Mouse (Mus musculus) kidney, postnatal 4 days (tissue): ENCODE measurements around the gene Nr3c2.

ENCODE experiments used
- DNase-seq, 2 experiments: peaks; one replicate each; pipeline ENCODE4 v3.0.0; 2021; ENCODE audit warnings: mixed read lengths in 2 of 2

Nr3c2 gene

DNA sequence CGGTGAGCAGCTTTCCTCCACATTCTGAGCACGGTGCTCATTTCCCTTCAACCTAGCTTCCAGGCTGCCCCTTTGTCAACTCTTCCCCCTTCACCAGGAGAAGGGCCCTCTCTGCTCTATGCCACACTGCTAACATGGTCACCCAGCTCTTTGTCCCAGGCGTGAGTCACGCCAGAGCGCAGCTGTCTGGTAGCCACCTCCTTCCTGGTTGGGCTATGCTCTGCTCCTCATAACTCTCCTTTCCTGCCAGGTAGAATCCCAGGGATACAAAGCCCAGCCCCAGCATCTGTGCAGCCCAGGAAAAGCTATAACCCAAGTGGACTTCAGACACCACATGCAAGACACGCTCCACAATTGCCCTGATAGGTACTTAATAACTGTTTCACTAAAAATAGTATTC is 362.0 kb downstream of the Nr3c2 start:
- DNase-seq, result no peak

- DNase-seq, result no peak
Observed at GRCm38 (mm10) chr8:77262216-77263009, 363.2 kb downstream of the Nr3c2 start.

DNA sequence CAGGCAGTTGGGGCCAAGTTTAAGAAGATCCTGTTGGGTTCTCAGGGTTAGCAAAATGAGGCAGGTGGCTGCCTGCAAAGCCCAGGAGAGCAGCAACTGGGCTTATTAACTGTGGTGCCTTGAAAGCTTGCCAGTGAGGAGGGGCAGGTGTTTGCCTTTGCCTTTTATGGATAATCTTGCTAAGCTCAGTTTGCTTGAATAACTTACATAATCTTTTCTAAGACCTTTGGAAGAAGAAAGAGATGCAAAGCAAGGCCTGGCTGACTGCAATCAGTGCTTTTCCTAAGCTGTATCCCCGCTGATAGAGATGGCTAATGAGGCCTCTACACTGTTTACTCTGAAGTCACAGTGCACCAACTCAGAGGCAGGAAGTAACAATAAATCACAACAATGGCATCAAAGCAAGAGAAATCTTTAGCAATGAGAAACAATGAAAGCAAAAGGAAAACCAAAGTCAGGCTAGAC is 368.7 kb downstream of the Nr3c2 start:
- DNase-seq, result peak in 1 of 2 experiments; percentile 32

DNA sequence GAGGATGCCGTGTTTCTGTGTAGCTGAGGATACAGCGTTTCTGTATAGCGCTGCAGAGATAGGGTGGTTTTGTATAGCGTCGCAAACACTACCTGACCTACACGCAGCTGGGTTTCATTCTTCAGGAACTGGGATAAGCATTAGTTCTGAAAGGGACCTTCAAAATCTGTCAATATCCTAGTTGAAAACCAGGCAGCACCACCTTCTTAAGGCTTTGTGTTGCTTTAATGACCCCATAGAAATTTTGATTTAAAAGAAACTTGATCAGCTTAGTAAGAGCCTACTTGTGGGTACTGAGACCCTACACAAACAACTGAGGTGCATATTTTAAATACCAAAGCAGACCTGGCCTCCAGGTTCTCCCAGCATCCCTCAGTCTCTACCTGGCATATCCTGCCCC is 372.9 kb downstream of the Nr3c2 start:
- DNase-seq, result no peak

GRCm38 (mm10) chr8:77275571-77275970 is 376.3 kb downstream of the Nr3c2 start:
- DNase-seq, result no peak

- DNase-seq, result peak; percentile 37 to 64
Observed at GRCm38 (mm10) chr8:77276827-77277226, 377.6 kb downstream of the Nr3c2 start.

- no peak for DNase-seq
Observed at GRCm38 (mm10) chr8:77278246-77278645, 379.0 kb downstream of the Nr3c2 start.

DNA sequence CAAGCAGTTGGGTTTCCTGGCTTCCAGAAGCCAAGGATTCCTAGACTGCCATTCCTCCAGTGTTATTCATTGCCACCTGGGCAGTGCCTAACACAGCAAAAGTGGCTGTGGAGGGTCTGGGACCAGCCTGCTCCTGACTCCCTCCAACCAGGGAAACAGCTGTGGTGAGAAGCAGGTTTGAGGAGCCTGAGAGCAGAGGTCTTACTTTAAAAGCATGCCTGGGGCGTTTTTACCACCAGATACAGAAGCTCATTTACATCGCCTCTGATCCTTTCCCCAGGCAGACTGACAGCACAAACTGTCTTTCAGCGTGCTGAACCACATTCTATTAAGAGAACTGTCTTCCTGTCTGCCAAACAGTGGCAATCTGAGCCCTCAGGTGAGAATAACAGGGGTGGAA is 380.7 kb downstream of the Nr3c2 start:
- no peak for DNase-seq

DNA sequence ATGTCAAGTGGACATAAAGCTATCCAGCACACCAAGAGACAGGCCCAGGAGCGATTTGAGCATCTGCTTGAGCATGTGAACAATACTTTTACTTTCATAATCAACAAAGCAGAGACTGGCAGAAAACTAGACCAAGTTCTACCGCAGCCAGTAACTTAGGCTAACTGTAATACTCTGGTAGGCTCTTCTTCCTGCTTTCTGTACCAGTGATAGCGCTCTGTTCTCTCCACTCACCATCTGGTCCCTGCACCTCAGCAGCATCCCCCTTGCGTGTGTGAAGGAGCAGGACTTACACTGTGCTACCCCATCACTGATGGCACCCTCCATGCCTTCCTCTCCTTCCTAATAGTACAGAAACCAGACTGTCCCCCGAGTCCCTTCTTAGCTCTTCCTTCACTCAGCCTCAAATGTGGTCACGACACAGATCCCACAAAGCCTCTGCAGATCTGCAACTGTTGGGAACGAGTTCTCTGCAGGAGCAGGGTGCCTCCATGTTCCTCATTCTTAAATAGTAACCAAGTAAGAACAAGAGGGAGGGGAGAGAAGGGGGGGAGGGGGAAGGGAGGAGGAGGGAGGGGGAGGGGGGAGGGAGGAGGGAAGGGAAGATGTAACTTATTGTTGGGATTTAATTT is 383.5 kb downstream of the Nr3c2 start:
- no peak for DNase-seq

GRCm38 (mm10) chr8:77284473-77284872 is 385.2 kb downstream of the Nr3c2 start:
- no peak for DNase-seq

DNA sequence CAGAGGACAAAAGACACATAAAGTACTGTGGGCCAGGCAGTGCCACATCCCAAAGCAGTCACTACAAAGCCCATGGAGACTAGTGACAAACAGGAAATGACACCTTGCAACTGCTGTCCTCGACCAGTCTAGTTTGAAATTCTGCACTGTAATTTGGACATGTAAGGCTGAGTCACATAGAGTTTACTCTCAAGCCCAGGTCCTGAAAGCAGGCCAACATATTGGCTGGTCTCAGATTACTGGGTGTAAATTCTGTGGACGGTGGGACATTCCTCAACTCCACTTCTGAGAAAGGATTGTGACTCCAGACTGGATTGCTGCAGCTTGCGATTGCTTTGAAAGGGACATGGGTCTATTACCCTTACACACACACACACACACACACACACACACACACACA is 388.8 kb downstream of the Nr3c2 start:
- DNase-seq, result no peak

DNA sequence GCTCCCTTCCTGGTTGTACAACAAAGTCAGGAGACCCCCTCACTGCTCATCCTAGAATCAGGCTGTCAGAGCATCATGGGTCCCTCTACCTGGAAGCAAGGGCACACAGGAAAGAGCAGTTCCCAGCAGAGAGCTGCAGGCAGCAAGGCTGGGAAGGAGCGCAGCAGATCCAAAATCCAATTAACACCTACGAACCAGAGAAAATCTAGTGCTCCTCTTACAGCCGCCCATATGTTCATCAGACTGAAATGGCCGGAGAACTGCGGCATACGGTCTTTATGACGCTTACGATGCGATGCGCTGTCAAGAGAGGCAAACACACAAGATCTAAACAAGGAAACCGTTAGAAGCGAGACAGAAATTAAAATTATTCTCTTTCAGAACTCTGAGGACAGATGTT is 389.2 kb downstream of the Nr3c2 start:
- DNase-seq, result no peak

- DNase-seq, result no peak
Observed at GRCm38 (mm10) chr8:77292120-77292519, 392.9 kb downstream of the Nr3c2 start.

- DNase-seq, result no peak
Observed at GRCm38 (mm10) chr8:77292649-77293048, 393.4 kb downstream of the Nr3c2 start.

GRCm38 (mm10) chr8:77294599-77294998 is 395.4 kb downstream of the Nr3c2 start:
- no peak for DNase-seq
